Mouse (Mus musculus): ENCODE data around the gene Tor3a. TPM values are rescaled to one million over a fixed set of nuclear protein-coding genes. Genes with fewer than 3 reads are reported as not detected.
A peak's percentile ranks its signal among the peaks of the same experiment; 100 is the strongest.
"Not testable (repeated sequence)": the region's sequence is repeated elsewhere in the genome, so short reads cannot be mapped to it uniquely, and the experiment has no call there.

The Tor3a gene
- polyA plus RNA-seq, 1 experiment from 2014 or later = 3.4 TPM

- Histone ChIP-seq H3K4me1 (replicated peaks) (peaks cover 11% of the 10 kb centered on the region), H3K9ac (replicated peaks) (no peak overlapping the region), H3K4me3 (replicated peaks) (no peak overlapping the region), H3K9me3 (no peaks in the 10 kb centered on the region), H3K4me2 (replicated peaks) (no peak overlapping the region), H3K36me3 (no peaks in the 10 kb centered on the region), H3K27ac (no peak overlapping the region), H3K27me3 (peaks cover 8% of the 10 kb centered on the region; the same call in 1 of the 2 replicates)
- 37% methylated on average over 5 of the region's 5 CpGs for WGBS
- ATAC-seq = no peak
Measured at GRCm38 (mm10) chr1:156668602-156669001, 5.6 kb downstream of the Tor3a start.

GRCm38 (mm10) chr1:156667141-156667926, 6.8 kb downstream of the Tor3a start:
- H3K27ac ChIP-seq = no peak overlapping the region
- no peak overlapping the region for H3K4me2 ChIP-seq (replicated peaks)
- no peak for ATAC-seq
- H3K4me3 ChIP-seq (replicated peaks) = no peak overlapping the region
- no peaks in the 10 kb centered on the region for H3K9me3 ChIP-seq
- WGBS = 91% methylated on average over 23 of the region's 23 CpGs
- H3K4me1 ChIP-seq (replicated peaks) = no peaks in the 10 kb centered on the region
- H3K9ac ChIP-seq (replicated peaks) = no peak overlapping the region
- H3K27me3 ChIP-seq = no peaks in the 10 kb centered on the region
- no peaks in the 10 kb centered on the region for H3K36me3 ChIP-seq

GRCm38 (mm10) chr1:156665777-156666176, 8.4 kb downstream of the Tor3a start:
- 89% methylated on average over 8 of the region's 8 CpGs for WGBS
- Histone ChIP-seq H3K4me2 (replicated peaks) (no peak overlapping the region), H3K27ac (no peak overlapping the region), H3K9ac (replicated peaks) (no peak overlapping the region), H3K4me3 (replicated peaks) (no peak overlapping the region), H3K36me3 (peaks cover 6% of the 10 kb centered on the region; the same call in 1 of the 2 replicates), H3K27me3 (no peaks in the 10 kb centered on the region), H3K9me3 (no peaks in the 10 kb centered on the region), H3K4me1 (replicated peaks) (no peaks in the 10 kb centered on the region)
- ATAC-seq = no peak

- not testable (repeated sequence) for H3K4me2 ChIP-seq (replicated peaks); H3K4me1 ChIP-seq (replicated peaks); H3K9ac ChIP-seq (replicated peaks); H3K27me3 ChIP-seq; H3K27ac ChIP-seq; ATAC-seq; H3K36me3 ChIP-seq; H3K9me3 ChIP-seq; H3K4me3 ChIP-seq (replicated peaks)
- 71% methylated on average over 21 of the region's 21 CpGs for WGBS
Measured at GRCm38 (mm10) chr1:156660660-156661236, 13.4 kb downstream of the Tor3a start.

- no peaks in the 10 kb centered on the region for H3K4me1 ChIP-seq (replicated peaks)
- no peaks in the 10 kb centered on the region for H3K9me3 ChIP-seq
- no peak overlapping the region for H3K9ac ChIP-seq (replicated peaks)
- H3K27me3 ChIP-seq = no peaks in the 10 kb centered on the region
- no peak overlapping the region for H3K4me2 ChIP-seq (replicated peaks)
- 86% methylated on average over 13 of the region's 13 CpGs for WGBS
- H3K36me3 ChIP-seq = peaks cover 6% of the 10 kb centered on the region; the same call in 1 of the 2 replicates
- H3K4me3 ChIP-seq (replicated peaks) = no peak overlapping the region
- no peak overlapping the region for H3K27ac ChIP-seq
- ATAC-seq = no peak
Measured at GRCm38 (mm10) chr1:156659906-156660659, 14.1 kb downstream of the Tor3a start.

- H3K36me3 ChIP-seq = peaks cover 6% of the 10 kb centered on the region; the same call in 1 of the 2 replicates
- H3K9ac ChIP-seq (replicated peaks) = no peak overlapping the region
- WGBS = 92% methylated on average over 5 of the region's 5 CpGs
- no peak overlapping the region for H3K4me2 ChIP-seq (replicated peaks)
- no peak for ATAC-seq
- H3K4me1 ChIP-seq (replicated peaks) = no peaks in the 10 kb centered on the region
- no peak overlapping the region for H3K4me3 ChIP-seq (replicated peaks)
- no peak overlapping the region for H3K27ac ChIP-seq
- H3K9me3 ChIP-seq = no peaks in the 10 kb centered on the region
- H3K27me3 ChIP-seq = no peaks in the 10 kb centered on the region
Measured at GRCm38 (mm10) chr1:156658676-156659075, 15.5 kb downstream of the Tor3a start.

GRCm38 (mm10) chr1:156657523-156657922, 16.6 kb downstream of the Tor3a start:
- H3K27me3 ChIP-seq = no peaks in the 10 kb centered on the region
- no peak overlapping the region for H3K27ac ChIP-seq
- H3K9me3 ChIP-seq = no peaks in the 10 kb centered on the region
- H3K4me3 ChIP-seq (replicated peaks) = no peak overlapping the region
- peaks cover 6% of the 10 kb centered on the region; the same call in 1 of the 2 replicates for H3K36me3 ChIP-seq
- H3K4me1 ChIP-seq (replicated peaks) = no peaks in the 10 kb centered on the region
- H3K9ac ChIP-seq (replicated peaks) = no peak overlapping the region
- no peak overlapping the region for H3K4me2 ChIP-seq (replicated peaks)
- 92% methylated on average over 4 of the region's 4 CpGs for WGBS
- ATAC-seq = 0 out of 2 replicates have a peak, but pooled peaks have one; percentile 6

GRCm38 (mm10) chr1:156654735-156655530, 19.2 kb downstream of the Tor3a start:
- Histone ChIP-seq H3K4me1 (replicated peaks) (no peaks in the 10 kb centered on the region), H3K27ac (no peak overlapping the region), H3K9me3 (no peaks in the 10 kb centered on the region), H3K9ac (replicated peaks) (no peak overlapping the region), H3K27me3 (no peaks in the 10 kb centered on the region), H3K4me2 (replicated peaks) (no peak overlapping the region), H3K4me3 (replicated peaks) (no peak overlapping the region), H3K36me3 (peaks cover 5% of the 10 kb centered on the region; the same call in 1 of the 2 replicates)
- WGBS = 85% methylated on average over 13 of the region's 13 CpGs
- no peak for ATAC-seq

- Histone ChIP-seq H3K4me2 (replicated peaks) (no peak overlapping the region), H3K9ac (replicated peaks) (no peak overlapping the region), H3K9me3 (no peaks in the 10 kb centered on the region), H3K4me3 (replicated peaks) (no peak overlapping the region), H3K4me1 (replicated peaks) (no peaks in the 10 kb centered on the region), H3K27me3 (no peaks in the 10 kb centered on the region), H3K36me3 (peaks cover 7% of the 10 kb centered on the region), H3K27ac (no peak overlapping the region)
- 69% methylated on average over 6 of the region's 6 CpGs for WGBS
- no peak for ATAC-seq
Measured at GRCm38 (mm10) chr1:156652189-156652822, 21.9 kb downstream of the Tor3a start.

GRCm38 (mm10) chr1:156650631-156651030, 23.5 kb downstream of the Tor3a start:
- no peak overlapping the region for H3K4me3 ChIP-seq (replicated peaks)
- no peak overlapping the region for H3K27ac ChIP-seq
- H3K27me3 ChIP-seq = no peaks in the 10 kb centered on the region
- no peak overlapping the region for H3K9ac ChIP-seq (replicated peaks)
- peaks cover 16% of the 10 kb centered on the region for H3K36me3 ChIP-seq
- ATAC-seq = no peak
- H3K4me1 ChIP-seq (replicated peaks) = 0 out of 2 replicates have a peak, but pooled peaks cover 3% of the 10 kb centered on the region
- WGBS = 77% methylated on average over 9 of the region's 9 CpGs
- no peaks in the 10 kb centered on the region for H3K9me3 ChIP-seq
- H3K4me2 ChIP-seq (replicated peaks) = no peak overlapping the region

GRCm38 (mm10) chr1:156648705-156649104, 25.5 kb downstream of the Tor3a start:
- 47% methylated on average over 2 of the region's 2 CpGs for WGBS
- Histone ChIP-seq H3K4me1 (replicated peaks) (peaks cover 21% of the 10 kb centered on the region), H3K4me3 (replicated peaks) (no peak overlapping the region), H3K36me3 (peaks cover 16% of the 10 kb centered on the region), H3K9ac (replicated peaks) (no peak overlapping the region), H3K27me3 (no peaks in the 10 kb centered on the region), H3K9me3 (no peaks in the 10 kb centered on the region), H3K27ac (no peak overlapping the region), H3K4me2 (replicated peaks) (no peak overlapping the region)
- ATAC-seq = no peak
